Mouse (Mus musculus) c-Kit-negative CD71-positive TER-119-positive erythroid progenitor cells, embryonic 14.5 days (primary cell): ENCODE data around the gene Slit3.

Experiments
- DNase-seq: peaks from one replicate; pipeline ENCODE4 v3.0.0-alpha.2; 2013; ENCODE audit warnings: low read depth, low spot score

Slit3 gene

GRCm38 (mm10) chr11:35304216-35304975, 183.4 kb downstream of the Slit3 start:
- DNase-seq: no peak

- no peak for DNase-seq
Measured at GRCm38 (mm10) chr11:35305111-35305510, 184.1 kb downstream of the Slit3 start.

DNA sequence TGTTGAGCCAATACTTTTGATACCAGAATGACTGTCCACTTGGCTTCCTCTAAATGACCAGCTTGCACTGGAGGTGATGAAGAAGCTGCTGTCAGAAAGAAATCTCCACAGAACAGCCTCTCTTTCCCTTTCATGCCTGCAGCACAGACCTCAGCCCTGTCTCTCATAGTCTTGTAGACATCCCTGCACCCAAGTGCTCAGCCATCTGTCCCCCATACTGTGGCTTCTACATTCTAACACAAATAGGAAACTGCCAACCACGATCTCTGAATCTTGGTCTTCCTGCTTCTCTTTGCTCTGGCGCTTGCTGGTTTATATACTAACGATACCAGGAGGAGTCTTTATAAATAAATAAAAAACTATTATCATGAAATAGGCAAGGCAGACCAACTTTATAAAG, 184.9 kb downstream of the Slit3 start:
- DNase-seq: no peak

DNA sequence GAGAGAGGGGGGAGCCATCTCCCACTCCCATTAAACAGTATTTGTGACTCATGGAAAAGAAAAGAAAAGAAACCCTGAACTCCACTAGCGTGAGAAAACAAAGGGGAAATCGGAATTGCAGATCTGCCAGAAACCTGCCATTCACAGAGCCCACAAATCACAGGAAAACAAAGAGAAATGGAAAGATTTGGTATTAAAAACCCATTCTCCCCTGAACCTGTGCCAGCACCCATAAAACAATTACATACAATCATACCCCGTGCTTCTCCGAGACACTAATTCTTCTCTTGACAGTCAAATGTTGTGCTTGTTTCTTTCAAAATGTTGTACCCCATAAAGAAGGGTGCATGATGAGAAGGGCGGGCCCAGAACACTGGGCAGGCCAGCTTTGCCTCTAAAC, 185.9 kb downstream of the Slit3 start:
- no peak for DNase-seq

GRCm38 (mm10) chr11:35307992-35308391, 187.0 kb downstream of the Slit3 start:
- no peak for DNase-seq

GRCm38 (mm10) chr11:35315449-35316028, 194.5 kb downstream of the Slit3 start:
- DNase-seq: no peak

DNA sequence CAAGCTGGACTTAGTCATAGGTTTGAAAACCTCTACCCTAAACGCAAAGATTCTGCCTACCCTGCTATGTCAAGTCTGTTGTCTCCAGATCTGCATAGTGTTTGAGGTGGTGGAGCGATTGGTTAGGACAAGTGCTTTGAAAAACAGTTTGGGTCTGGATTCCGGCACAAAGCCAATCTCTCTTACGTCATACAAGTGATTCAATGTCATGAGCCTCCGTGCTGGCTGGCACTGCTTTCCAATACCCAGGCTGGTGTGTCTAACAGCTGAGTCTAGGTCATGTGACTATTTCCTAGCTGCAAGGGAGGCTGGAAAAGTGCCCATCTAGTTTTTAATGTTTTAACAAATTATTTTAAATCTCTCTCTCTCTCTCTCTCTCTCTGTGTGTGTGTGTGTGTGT, 196.2 kb downstream of the Slit3 start:
- DNase-seq: no peak

GRCm38 (mm10) chr11:35317775-35318432, 196.9 kb downstream of the Slit3 start:
- DNase-seq: no peak

- no peak for DNase-seq
Measured at GRCm38 (mm10) chr11:35318433-35319020, 197.5 kb downstream of the Slit3 start.

- DNase-seq: no peak
Measured at GRCm38 (mm10) chr11:35320518-35320917, 199.5 kb downstream of the Slit3 start.

DNA sequence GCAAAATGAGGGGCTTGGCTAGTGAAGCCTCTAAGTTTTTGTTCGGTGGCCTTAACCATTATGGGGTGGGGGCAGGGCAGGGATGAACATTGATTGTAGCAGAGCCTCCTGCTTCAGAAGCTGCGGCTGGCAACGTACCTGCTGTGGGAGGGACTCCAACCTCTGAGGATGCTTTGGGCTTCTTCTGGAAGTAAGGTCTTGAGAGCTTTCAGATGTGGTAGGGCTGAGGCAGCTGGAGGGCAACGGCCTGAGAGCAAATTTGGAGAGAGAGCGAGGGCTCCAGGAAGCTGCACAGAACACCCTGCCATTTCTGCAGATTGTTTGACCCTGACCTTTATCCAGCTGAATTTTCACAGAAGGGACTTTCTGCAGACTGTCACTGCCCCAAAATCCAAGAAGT, 203.4 kb downstream of the Slit3 start:
- DNase-seq: no peak

- DNase-seq: no peak
Measured at GRCm38 (mm10) chr11:35325131-35325995, 204.3 kb downstream of the Slit3 start.

DNA sequence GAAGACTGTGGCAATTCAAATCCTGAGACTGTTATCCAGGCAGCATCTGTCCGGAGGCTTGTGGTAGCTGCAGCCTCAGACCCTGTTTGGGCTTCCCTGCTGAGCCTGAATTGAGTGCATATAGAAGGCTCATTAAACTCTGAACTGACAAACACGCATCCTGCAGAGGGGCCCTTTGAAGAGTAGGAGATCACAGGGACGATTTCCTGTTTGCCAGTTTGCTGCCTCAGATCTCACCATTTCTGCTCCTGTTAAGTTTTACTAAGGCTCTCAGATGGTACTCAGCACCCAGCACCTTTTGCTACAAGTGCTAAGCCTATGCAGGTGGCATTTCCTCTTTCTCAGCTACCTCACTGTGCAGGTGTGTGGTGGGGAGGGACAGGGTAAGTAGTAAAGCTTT, 205.3 kb downstream of the Slit3 start:
- DNase-seq: no peak

GRCm38 (mm10) chr11:35327899-35328298, 206.9 kb downstream of the Slit3 start:
- DNase-seq: no peak

- DNase-seq: no peak
Measured at GRCm38 (mm10) chr11:35331476-35331875, 210.5 kb downstream of the Slit3 start.

- DNase-seq: no peak
Measured at GRCm38 (mm10) chr11:35336558-35336957, 215.5 kb downstream of the Slit3 start.

DNA sequence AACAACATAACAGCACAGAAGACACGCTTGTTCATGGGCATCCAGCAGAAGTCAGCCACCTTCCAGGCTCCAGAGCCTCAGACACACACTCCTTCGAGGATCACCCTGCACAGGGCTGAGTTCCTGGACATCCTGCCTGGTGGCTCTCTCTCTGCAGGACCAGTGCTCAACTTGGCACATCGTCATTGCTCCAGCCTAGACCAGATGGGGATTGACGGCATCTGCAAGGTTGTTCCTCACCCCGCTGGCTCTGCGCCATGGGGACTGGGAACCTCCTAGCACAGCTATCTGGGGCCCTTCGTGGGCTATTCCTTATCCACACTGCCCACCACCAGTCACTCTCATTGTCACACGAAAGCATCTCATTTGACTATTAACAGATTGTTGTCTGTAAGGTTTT, 216.5 kb downstream of the Slit3 start:
- no peak for DNase-seq

- DNase-seq: no peak
Measured at GRCm38 (mm10) chr11:35337927-35338819, 217.1 kb downstream of the Slit3 start.

GRCm38 (mm10) chr11:35340752-35341151, 219.7 kb downstream of the Slit3 start:
- no peak for DNase-seq

DNA sequence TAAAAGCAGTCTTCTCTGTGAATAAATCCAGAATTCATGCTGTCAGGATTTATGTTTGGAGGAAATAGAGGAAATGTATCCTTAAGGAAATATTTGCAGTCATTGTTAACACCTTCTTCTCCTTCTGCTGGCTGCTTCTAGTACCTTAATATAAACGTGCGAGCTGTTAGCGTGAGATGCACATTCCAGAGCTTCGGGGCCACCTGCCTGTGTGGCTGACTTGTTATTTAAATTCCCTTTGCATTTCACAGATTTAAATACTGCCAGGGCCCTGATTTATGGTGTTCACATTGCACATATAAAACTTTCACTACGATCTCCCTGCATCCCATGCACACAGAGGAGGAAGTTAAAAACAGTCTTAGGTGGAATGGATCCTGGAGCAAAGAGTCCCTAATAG, 221.5 kb downstream of the Slit3 start:
- DNase-seq: no peak
